Mouse (Mus musculus): ENCODE data around the gene Batf2. TPM values are rescaled to one million over a fixed set of nuclear protein-coding genes. Genes with fewer than 3 reads are reported as not detected.
"Not testable (repeated sequence)": the region's sequence is repeated elsewhere in the genome, so short reads cannot be mapped to it uniquely, and the experiment has no call there.

Batf2 gene
- total and polyA plus RNA-seq, 2 experiments from 2014 or later, result 0.18 to 0.46 TPM

DNA sequence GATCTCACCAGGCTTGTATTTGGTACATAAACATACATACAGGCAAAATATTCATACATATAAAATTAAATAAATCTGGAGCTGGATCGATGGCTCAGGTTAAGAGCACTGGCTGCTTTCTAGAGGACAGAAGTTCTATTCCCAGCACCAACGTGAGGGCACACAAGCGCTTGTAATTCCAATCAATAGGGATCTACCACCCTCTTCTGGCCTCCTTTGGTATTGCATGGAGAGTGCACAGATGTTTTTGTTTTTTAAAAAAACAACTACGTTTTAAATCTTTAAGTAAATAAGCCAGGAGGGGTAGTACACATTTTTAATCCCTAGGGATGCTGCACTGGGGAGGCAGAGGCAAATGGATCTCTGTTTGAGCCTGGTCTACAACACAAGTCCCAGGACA is 14.5 kb upstream of the Batf2 start:
- H3K36me3 ChIP-seq (replicated peaks; ENCODE audit: control insufficient read depth, insufficient read depth, low read length), result no peaks in the 10 kb centered on the region
- 24% methylated on average over 4 of the region's 4 CpGs for WGBS
- no peak for TF ChIP-seq EP300 (IDR thresholded peaks at IDR 0.05; ENCODE audit: low read depth)
- peak; percentile 71 for TF ChIP-seq CTCF (IDR thresholded peaks at IDR 0.05; ENCODE audit: low read depth)
- H3K4me2 ChIP-seq (ENCODE audit: low read depth, low read length), result no peak overlapping the region
- no peak for ATAC-seq (ENCODE audit: insufficient read depth, low read depth)
- no peaks in the 10 kb centered on the region for H3K27me3 ChIP-seq (ENCODE audit: control insufficient read depth, insufficient read depth, low read length)
- H3K27ac ChIP-seq (ENCODE audit: low read depth), result no peak overlapping the region
- no peak for DNase-seq (ENCODE audit: low spot score)
- no peak overlapping the region for H3K4me3 ChIP-seq (ENCODE audit: low read depth, low read length)
- H3K9ac ChIP-seq (replicated peaks; ENCODE audit: low read depth, low read length), result no peak overlapping the region
- no peaks in the 10 kb centered on the region; the same call in 1 of the 2 replicates for H3K4me1 ChIP-seq (ENCODE audit: control insufficient read depth, insufficient read depth)
- no peaks in the 10 kb centered on the region for H3K9me3 ChIP-seq (replicated peaks; ENCODE audit: control insufficient read depth, low read length)

DNA sequence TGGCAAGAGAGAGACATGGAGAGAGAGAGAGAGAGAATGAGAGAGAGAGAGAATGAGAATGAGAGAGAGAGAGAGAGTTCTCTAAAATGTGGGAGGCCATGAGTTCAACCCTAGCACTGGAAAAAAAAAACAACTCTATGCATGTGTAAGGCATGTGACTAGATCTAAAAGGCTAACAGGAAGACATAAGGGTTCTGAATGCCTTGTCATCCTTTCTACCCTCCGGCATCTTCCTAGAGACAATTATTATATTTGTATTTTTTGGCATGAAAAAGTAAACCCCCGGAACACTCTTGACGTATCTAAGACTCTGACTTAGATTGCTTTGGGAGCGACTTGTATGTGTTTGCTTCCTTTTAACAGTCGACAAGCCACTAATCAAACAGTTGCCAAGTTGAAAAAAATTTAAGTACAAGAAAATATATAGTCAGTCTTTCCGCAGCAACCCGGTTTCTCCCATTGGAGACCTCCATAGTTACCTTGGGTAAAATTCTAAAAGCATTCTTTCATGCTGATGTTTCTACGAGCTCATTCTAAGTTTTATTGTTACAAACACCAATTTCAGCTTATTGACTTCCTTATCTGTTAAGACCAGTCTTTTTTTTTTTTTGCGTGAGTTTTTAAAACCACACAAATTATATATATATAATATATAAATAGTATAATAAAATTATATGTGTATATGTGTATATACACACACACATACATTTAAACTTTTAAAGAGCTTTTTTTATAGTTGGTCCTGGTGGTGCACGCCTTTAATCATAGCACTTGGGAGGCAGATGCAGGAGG is 13.8 kb upstream of the Batf2 start:
- WGBS, result 63% methylated on average over 10 of the region's 10 CpGs

DNA sequence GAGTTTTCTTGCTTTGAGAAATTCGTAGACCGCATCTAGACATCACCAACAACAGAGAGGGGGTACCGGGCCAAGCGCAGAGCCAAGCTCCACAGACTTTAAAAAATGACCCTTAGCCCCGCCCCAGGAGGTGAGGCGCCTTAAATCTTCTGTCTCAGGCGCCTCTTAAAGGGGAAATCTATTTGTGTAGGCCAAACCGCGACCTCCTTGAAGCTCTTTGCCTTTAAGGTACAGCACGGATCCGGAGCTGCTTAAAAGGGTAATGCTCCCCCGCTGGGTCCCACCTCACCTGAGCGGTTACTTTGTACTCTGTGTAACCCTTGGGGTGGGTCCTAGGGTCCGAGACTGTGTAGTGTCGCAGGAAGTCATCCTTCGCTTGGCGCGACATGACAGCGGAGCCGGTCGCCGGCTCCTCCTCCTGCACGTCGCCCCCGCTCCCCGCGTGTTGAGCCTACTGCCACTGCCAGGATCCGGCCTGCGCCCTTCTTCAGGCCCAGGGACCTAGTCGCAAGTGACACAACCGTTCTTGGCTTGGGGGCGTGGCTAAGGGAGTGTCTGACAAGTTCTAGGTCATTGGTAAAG is 12.9 kb upstream of the Batf2 start, which contains the start of gene Snx15:
Snx15 (minus strand) TSS at position 545 of the 582 bp plus-strand sequence.
- H3K9me3 ChIP-seq (replicated peaks; ENCODE audit: control insufficient read depth, low read length), result no peaks in the 10 kb centered on the region
- H3K4me2 ChIP-seq (ENCODE audit: low read depth, low read length), result peak within 1 kb of the TSS; percentile 61
- H3K36me3 ChIP-seq (replicated peaks; ENCODE audit: control insufficient read depth, insufficient read depth, low read length), result no peaks in the 10 kb centered on the region
- WGBS, result under 1% methylated on average over 32 of the region's 32 CpGs
- H3K4me1 ChIP-seq (ENCODE audit: control insufficient read depth, insufficient read depth), result no peaks in the 10 kb centered on the region; the same call in 1 of the 2 replicates
- H3K27ac ChIP-seq (ENCODE audit: low read depth), result peak within 1 kb of the TSS; percentile 89
- peak within 1 kb of the TSS; percentile 49 for H3K4me3 ChIP-seq (ENCODE audit: low read depth, low read length)
- H3K9ac ChIP-seq (replicated peaks; ENCODE audit: low read depth, low read length), result peak within 1 kb of the TSS; percentile 43; the same call in 1 of the 2 replicates
- TF ChIP-seq EP300 (IDR thresholded peaks at IDR 0.05; ENCODE audit: low read depth) (peak; percentile 68), CTCF (IDR thresholded peaks at IDR 0.05; ENCODE audit: low read depth) (no peak)
- no peaks in the 10 kb centered on the region for H3K27me3 ChIP-seq (ENCODE audit: control insufficient read depth, insufficient read depth, low read length)
- DNase-seq (ENCODE audit: low spot score) (peak; percentile 98), ATAC-seq (ENCODE audit: insufficient read depth, low read depth) (peak; percentile 97)

More for the DNA sequence above, 13.8 kb upstream of the Batf2 start:
- Histone ChIP-seq H3K4me3 (ENCODE audit: low read depth, low read length) (peak overlapping the region; percentile 49), H3K9me3 (replicated peaks; ENCODE audit: control insufficient read depth, low read length) (no peaks in the 10 kb centered on the region), H3K27ac (ENCODE audit: low read depth) (peak overlapping the region; percentile 89; the same call in 1 of the 2 replicates), H3K4me2 (ENCODE audit: low read depth, low read length) (peak overlapping the region; percentile 61), H3K4me1 (ENCODE audit: control insufficient read depth, insufficient read depth) (no peaks in the 10 kb centered on the region; the same call in 1 of the 2 replicates), H3K9ac (replicated peaks; ENCODE audit: low read depth, low read length) (no peak overlapping the region), H3K36me3 (replicated peaks; ENCODE audit: control insufficient read depth, insufficient read depth, low read length) (no peaks in the 10 kb centered on the region), H3K27me3 (ENCODE audit: control insufficient read depth, insufficient read depth, low read length) (no peaks in the 10 kb centered on the region)
- no peak for ATAC-seq (ENCODE audit: insufficient read depth, low read depth)
- no peak for DNase-seq (ENCODE audit: low spot score)
- TF ChIP-seq CTCF (IDR thresholded peaks at IDR 0.05; ENCODE audit: low read depth) (no peak), EP300 (IDR thresholded peaks at IDR 0.05; ENCODE audit: low read depth) (no peak)

DNA sequence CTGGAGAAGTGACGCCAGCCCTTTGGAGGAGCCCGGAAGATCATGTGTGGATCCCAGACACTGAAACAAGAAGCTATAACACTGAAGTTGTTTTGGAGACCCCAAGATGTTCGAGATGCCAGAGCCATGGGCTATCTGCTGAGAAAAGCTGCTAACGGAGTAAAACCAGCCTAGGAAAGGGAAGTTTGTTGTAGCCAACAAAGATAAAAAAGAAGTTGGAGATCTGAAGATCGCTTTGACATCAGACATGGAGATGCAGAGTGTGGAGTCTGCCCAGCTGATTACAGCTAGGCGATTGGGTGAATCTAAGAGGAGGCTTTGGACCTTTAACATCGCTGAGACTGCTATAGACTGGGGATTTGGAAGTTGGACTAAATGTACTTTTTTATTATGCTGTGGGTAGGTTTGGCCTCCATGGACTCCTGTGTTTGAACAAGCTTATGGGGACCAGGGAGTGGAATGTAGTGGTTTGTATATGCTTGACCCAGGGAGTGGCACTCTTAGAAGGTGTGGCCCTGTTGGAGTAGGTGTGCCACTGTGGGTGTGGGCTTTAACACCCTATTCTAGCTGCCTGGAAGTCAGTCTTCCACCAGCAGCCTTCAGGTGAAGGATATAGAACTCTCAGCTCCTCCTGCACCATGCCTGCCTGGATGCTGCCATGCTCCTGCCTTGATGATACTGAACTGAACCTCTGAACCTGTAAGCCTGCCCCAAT is 10.2 kb upstream of the Batf2 start:
- not testable (repeated sequence) for ATAC-seq (ENCODE audit: insufficient read depth, low read depth); H3K4me2 ChIP-seq (ENCODE audit: low read depth, low read length); H3K4me3 ChIP-seq (ENCODE audit: low read depth, low read length); H3K9ac ChIP-seq (replicated peaks; ENCODE audit: low read depth, low read length); H3K9me3 ChIP-seq (replicated peaks; ENCODE audit: control insufficient read depth, low read length); H3K36me3 ChIP-seq (replicated peaks; ENCODE audit: control insufficient read depth, insufficient read depth, low read length); H3K27me3 ChIP-seq (ENCODE audit: control insufficient read depth, insufficient read depth, low read length); H3K4me1 ChIP-seq (ENCODE audit: control insufficient read depth, insufficient read depth); H3K27ac ChIP-seq (ENCODE audit: low read depth); DNase-seq (ENCODE audit: low spot score)
- 70% methylated on average over 7 of the region's 7 CpGs for WGBS

DNA sequence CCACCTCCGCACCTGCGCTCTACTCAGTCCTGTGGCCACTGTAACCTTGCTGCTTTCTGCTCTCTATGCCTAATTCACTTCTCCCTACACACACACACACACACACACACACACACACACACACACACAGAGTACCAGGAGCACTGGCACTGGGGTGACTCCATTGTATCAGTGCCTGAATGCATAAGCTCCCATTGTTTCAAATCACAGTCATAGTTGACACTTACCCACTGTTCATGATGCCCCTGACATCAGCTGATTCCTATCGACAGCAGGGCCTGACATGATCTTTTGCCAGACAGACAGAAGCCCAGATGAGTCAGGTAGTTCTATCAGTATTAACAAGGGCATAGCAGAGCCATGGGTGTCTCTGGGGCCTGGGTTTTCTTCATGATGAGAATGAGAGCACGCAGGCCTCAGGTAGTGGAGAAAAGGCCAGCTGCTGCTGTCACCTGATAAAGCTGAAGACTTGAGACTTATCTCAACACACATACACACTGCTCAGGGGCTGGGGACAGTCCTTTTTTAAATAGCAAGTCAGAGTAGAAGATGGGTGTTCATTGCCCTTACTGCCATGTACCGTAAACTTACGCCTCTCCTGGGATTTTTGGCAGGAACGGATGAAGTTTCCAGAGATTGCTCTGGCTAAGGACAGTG is 8.5 kb upstream of the Batf2 start:
- no peak overlapping the region for H3K4me3 ChIP-seq (ENCODE audit: low read depth, low read length)
- no peaks in the 10 kb centered on the region for H3K27me3 ChIP-seq (ENCODE audit: control insufficient read depth, insufficient read depth, low read length)
- DNase-seq (ENCODE audit: low spot score) (no peak), ATAC-seq (ENCODE audit: insufficient read depth, low read depth) (no peak)
- H3K9me3 ChIP-seq (replicated peaks; ENCODE audit: control insufficient read depth, low read length), result no peaks in the 10 kb centered on the region
- peaks cover 12% of the 10 kb centered on the region; the same call in 1 of the 2 replicates for H3K36me3 ChIP-seq (replicated peaks; ENCODE audit: control insufficient read depth, insufficient read depth, low read length)
- TF ChIP-seq EP300 (IDR thresholded peaks at IDR 0.05; ENCODE audit: low read depth) (no peak), CTCF (IDR thresholded peaks at IDR 0.05; ENCODE audit: low read depth) (no peak)
- 78% methylated on average over 7 of the region's 7 CpGs for WGBS
- no peaks in the 10 kb centered on the region; the same call in 1 of the 2 replicates for H3K4me1 ChIP-seq (ENCODE audit: control insufficient read depth, insufficient read depth)
- no peak overlapping the region for H3K9ac ChIP-seq (replicated peaks; ENCODE audit: low read depth, low read length)
- no peak overlapping the region for H3K4me2 ChIP-seq (ENCODE audit: low read depth, low read length)
- no peak overlapping the region for H3K27ac ChIP-seq (ENCODE audit: low read depth)

DNA sequence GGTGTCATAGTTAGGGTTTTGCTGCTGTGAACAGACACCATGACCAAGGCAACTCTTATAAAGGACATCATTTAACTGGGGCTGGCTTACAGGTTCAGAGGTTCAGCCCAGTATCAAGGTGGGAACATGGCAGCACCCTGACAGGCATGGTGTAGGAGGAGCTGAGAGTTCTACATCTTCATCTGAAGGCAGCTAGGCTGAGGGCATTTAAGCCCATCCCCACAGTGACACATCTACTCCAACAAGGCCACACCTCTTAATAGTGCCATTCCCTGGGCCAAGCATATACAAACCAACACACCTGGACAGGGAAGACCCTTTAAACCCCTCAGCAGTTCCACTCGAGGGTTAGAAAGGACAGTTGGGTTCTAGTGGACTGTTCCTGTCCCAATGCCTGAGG is 7.6 kb upstream of the Batf2 start:
- WGBS, result 35% methylated on average over 1 of the region's 1 CpGs
- H3K36me3 ChIP-seq (replicated peaks; ENCODE audit: control insufficient read depth, insufficient read depth, low read length), result peaks cover 16% of the 10 kb centered on the region; the same call in 1 of the 2 replicates
- not testable (repeated sequence) for H3K4me1 ChIP-seq (ENCODE audit: control insufficient read depth, insufficient read depth); H3K4me3 ChIP-seq (ENCODE audit: low read depth, low read length); H3K27ac ChIP-seq (ENCODE audit: low read depth); DNase-seq (ENCODE audit: low spot score); H3K9ac ChIP-seq (replicated peaks; ENCODE audit: low read depth, low read length); H3K4me2 ChIP-seq (ENCODE audit: low read depth, low read length); H3K9me3 ChIP-seq (replicated peaks; ENCODE audit: control insufficient read depth, low read length); ATAC-seq (ENCODE audit: insufficient read depth, low read depth); H3K27me3 ChIP-seq (ENCODE audit: control insufficient read depth, insufficient read depth, low read length)

Data from heart, postnatal 0 days (tissue).